Mouse (Mus musculus): ENCODE measurements around the gene Khdc1b.

DNA sequence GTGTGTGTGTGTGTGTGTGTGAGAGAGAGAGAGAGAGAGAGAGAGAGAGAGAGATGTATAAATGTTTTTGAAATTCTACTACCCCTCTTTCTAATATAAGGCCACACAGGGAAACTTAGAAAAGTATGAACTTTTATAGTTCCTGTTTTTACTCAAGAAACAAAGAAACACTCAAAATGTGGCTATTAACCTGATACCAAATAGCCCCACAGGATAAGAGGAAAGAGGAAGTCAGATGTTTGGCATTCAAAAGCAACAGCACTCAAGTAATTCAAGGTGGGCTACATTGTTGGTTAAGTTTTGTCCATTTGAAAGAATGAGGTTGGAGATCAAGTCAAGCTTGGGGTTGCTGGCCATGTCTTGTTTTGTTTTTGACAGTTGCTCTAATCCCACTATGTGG lies 47.5 kb upstream of the Khdc1b start:
- no peak for TF ChIP-seq CTCF (IDR thresholded peaks at IDR 0.05; ENCODE audit: borderline replicate concordance, insufficient read depth, low read length)
- TF ChIP-seq POLR2A (IDR thresholded peaks at IDR 0.05; ENCODE audit: low read depth, low read length) = no peak
